Mouse (Mus musculus): ENCODE results near the gene 5730507C01Rik.
"Not testable (repeated sequence)": the region's sequence is repeated elsewhere in the genome, so short reads cannot be mapped to it uniquely, and the experiment has no call there.

DNA sequence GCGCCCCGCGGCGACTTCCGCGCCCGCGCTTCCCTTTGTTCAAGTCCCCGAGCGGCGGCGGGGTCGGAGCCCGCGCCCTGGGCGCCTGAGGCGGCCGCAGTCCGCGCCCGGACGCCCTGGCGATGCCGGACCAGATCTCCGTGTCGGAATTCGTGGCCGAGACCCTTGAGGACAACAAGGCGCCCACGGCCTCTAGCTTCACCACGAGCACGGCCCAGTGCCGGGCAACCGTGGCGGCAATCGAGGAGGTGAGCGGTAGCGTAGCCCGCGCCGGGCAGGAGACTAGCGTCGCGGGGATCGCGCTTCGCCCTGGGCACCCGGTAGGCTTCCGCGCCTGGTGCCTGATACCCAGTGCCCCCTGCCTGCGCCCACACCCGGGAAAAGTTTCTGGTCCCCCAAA, 306 bp downstream of the 5730507C01Rik start:
- TF ChIP-seq CTCF (IDR thresholded peaks at IDR 0.05; ENCODE audit: extremely low read depth, insufficient read depth, insufficient read length, insufficient replicate concordance); POLR2A (IDR thresholded peaks at IDR 0.05; ENCODE audit: low read depth, low read length): not testable (repeated sequence)
